Mouse (Mus musculus) cerebellum, postnatal 25 days (tissue): ENCODE results near the gene Dnajc11.

Source experiments
- DNase-seq, 2 experiments: peaks; one replicate each; pipeline ENCODE4 v3.0.0; 2021; ENCODE audit warnings: mixed read lengths in 2 of 2

Dnajc11 gene

GRCm38 (mm10) chr4:151933505-151934214, at the start of gene Dnajc11:
Dnajc11 (plus strand) TSS chr4:151933691.
- DNase-seq, result peak; percentile 95 to 97

GRCm38 (mm10) chr4:151893241-151893640, 40.2 kb upstream of the Dnajc11 start:
- DNase-seq, result no peak

GRCm38 (mm10) chr4:151894926-151895325, 38.6 kb upstream of the Dnajc11 start:
- DNase-seq, result no peak

GRCm38 (mm10) chr4:151895624-151896023, 37.9 kb upstream of the Dnajc11 start:
- DNase-seq, result no peak

GRCm38 (mm10) chr4:151897069-151897617, 36.3 kb upstream of the Dnajc11 start:
- no peak for DNase-seq

GRCm38 (mm10) chr4:151898600-151899245, 34.8 kb upstream of the Dnajc11 start:
- peak; percentile 32 to 42 for DNase-seq

GRCm38 (mm10) chr4:151899707-151900384, 33.6 kb upstream of the Dnajc11 start:
- no peak for DNase-seq

- DNase-seq, result no peak
Measured at GRCm38 (mm10) chr4:151900735-151901134, 32.8 kb upstream of the Dnajc11 start.

GRCm38 (mm10) chr4:151901422-151901821, 32.1 kb upstream of the Dnajc11 start:
- DNase-seq, result peak in 1 of 2 experiments; percentile 51

- DNase-seq, result peak; percentile 25 to 37
Measured at GRCm38 (mm10) chr4:151902046-151902688, 31.3 kb upstream of the Dnajc11 start.

GRCm38 (mm10) chr4:151902689-151903241, 30.7 kb upstream of the Dnajc11 start:
- peak; percentile 75 to 77 for DNase-seq

- no peak for DNase-seq
Measured at GRCm38 (mm10) chr4:151904098-151904497, 29.4 kb upstream of the Dnajc11 start.

GRCm38 (mm10) chr4:151905621-151906020, 27.9 kb upstream of the Dnajc11 start:
- DNase-seq, result no peak

- no peak for DNase-seq
Measured at GRCm38 (mm10) chr4:151907577-151908343, 25.7 kb upstream of the Dnajc11 start.

GRCm38 (mm10) chr4:151908809-151909208, 24.7 kb upstream of the Dnajc11 start:
- DNase-seq, result no peak

GRCm38 (mm10) chr4:151916271-151916670, 17.2 kb upstream of the Dnajc11 start:
- DNase-seq, result no peak

- no peak for DNase-seq
Measured at GRCm38 (mm10) chr4:151919135-151919840, 14.2 kb upstream of the Dnajc11 start.

GRCm38 (mm10) chr4:151919900-151920643, 13.4 kb upstream of the Dnajc11 start:
- DNase-seq, result peak; percentile 74 to 86

GRCm38 (mm10) chr4:151922124-151922523, 11.4 kb upstream of the Dnajc11 start:
- DNase-seq, result no peak
